23 mouse cellular contexts compared by ENCODE assay signal in the genomic region with DNA sequence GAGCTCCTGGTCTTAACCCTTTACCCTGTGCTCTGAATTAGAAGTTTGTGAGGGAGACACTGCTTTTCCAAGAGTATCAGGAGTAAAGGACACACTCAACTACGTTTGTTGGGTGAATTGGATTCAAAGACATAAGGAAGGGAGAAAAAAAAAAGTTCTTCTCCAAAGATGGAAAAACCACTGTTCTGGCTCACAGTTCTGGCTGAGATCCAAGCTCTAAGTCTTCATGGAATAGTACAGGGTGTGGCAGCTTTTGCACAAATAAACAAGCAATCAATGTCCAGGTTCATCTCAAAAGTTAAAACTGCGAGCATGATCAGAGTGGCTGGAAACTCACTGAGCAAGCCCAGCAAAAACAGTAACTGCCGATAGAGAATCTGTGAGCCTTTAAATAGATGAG. TPM values are rescaled to one million over a fixed set of nuclear protein-coding genes. Genes with fewer than 3 reads are reported as not detected.
"Had no signal": no experiment of that assay in that cellular context is flagged by ENCODE, and none has a peak within 500 bp of the region (broad histone marks: within the 10 kb centered on the region; RNA-seq: fewer than 3 reads in every experiment).

No protein-coding gene starts in this region.

- H3K27me3 ChIP-seq: megakaryocyte, embryonic 14.5 days; midbrain, embryonic 13.5 days; midbrain, embryonic 15.5 days; neural tube, embryonic 12.5 days; stomach, embryonic 15.5 days had no signal

- H3K36me3 ChIP-seq: midbrain, embryonic 13.5 days; midbrain, embryonic 15.5 days; neural tube, embryonic 12.5 days; stomach, embryonic 15.5 days had no signal

- H3K27ac ChIP-seq: macrophage; midbrain, embryonic 13.5 days; midbrain, embryonic 15.5 days; neural tube, embryonic 12.5 days; stomach, embryonic 15.5 days; stomach, postnatal 0 days had no signal

- H3K4me3 ChIP-seq: megakaryocyte, embryonic 14.5 days; midbrain, embryonic 13.5 days; midbrain, embryonic 15.5 days; neural tube, embryonic 12.5 days; stomach, embryonic 15.5 days had no signal

- H3K4me1 ChIP-seq: midbrain, embryonic 13.5 days; midbrain, embryonic 15.5 days; neural tube, embryonic 12.5 days; stomach, embryonic 15.5 days had no signal

- DNase-seq: lung, adult 18-20 months; lung, embryonic 14.5 days; lung, postnatal 10 days; right cerebral cortex, postnatal 14 days; thymus, adult 2 months; thymus, postnatal 25 days; thymus, postnatal 4 days had no signal

RNA-seq across cellular contexts. Expression of a gene that starts 25.0 kb away (rescaled TPM):
- total RNA-seq: monocyte, adult 5-6 weeks; neutrophil, adult 5-6 weeks had no signal
- polyA plus RNA-seq: lung, embryonic 14.5 days; spleen, adult 2 months; testis, adult 2 months had no signal

RNA-seq across cellular contexts. Expression of a gene that starts 28.6 kb away (rescaled TPM):
- total RNA-seq: megakaryocyte progenitor cell, adult 5-6 weeks; monocyte, adult 5-6 weeks; neutrophil, adult 5-6 weeks had no signal
- polyA plus RNA-seq: liver, embryonic 16.5 days; lung, embryonic 14.5 days; lung, embryonic 16.5 days; macrophage; midbrain, embryonic 13.5 days; midbrain, embryonic 15.5 days; neural tube, embryonic 12.5 days; neural tube, embryonic 14.5 days; spleen, adult 2 months; stomach, embryonic 15.5 days; stomach, postnatal 0 days; testis, adult 2 months; thymus, adult 2 months; urinary bladder, adult 2 months had no signal

RNA-seq across cellular contexts. Expression of a gene that starts 44.8 kb away (rescaled TPM):
- total RNA-seq: megakaryocyte progenitor cell, adult 5-6 weeks; monocyte, adult 5-6 weeks; neutrophil, adult 5-6 weeks had no signal
- polyA plus RNA-seq: liver, embryonic 16.5 days; lung, embryonic 14.5 days; lung, embryonic 16.5 days; macrophage; midbrain, embryonic 13.5 days; midbrain, embryonic 15.5 days; neural tube, embryonic 12.5 days; neural tube, embryonic 14.5 days; spleen, adult 2 months; stomach, embryonic 15.5 days; stomach, postnatal 0 days; testis, adult 2 months; urinary bladder, adult 2 months had no signal
